In genomic region chr16:80503276-80503675, GRCm38 (mm10) we compare ENCODE assay signal across 17 mouse cellular contexts.
"Had no signal": no experiment of that assay in that cellular context is flagged by ENCODE, and none has a peak within 500 bp of the region (broad histone marks: within the 10 kb centered on the region; RNA-seq: fewer than 3 reads in every experiment).

No protein-coding gene starts in this region.

- H3K4me3 ChIP-seq: layer of hippocampus, adult 2 months; left cerebral cortex, adult 2 months; liver, embryonic 13.5 days; midbrain, embryonic 12.5 days had no signal

- H3K4me1 ChIP-seq: liver, embryonic 13.5 days; midbrain, embryonic 12.5 days had no signal

- H3K36me3 ChIP-seq: liver, embryonic 13.5 days; midbrain, embryonic 12.5 days had no signal

- ATAC-seq: lung, postnatal 0 days had no signal

- H3K27ac ChIP-seq: kidney, postnatal 0 days; layer of hippocampus, adult 2 months; left cerebral cortex, adult 2 months; liver, embryonic 13.5 days; macrophage; midbrain, embryonic 12.5 days; stomach, postnatal 0 days had no signal

- H3K4me2 ChIP-seq: liver, embryonic 13.5 days; lung, embryonic 14.5 days; midbrain, embryonic 12.5 days had no signal

- DNase-seq: kidney, adult 2 months; kidney, postnatal 25 days; layer of hippocampus, adult 9-11 months; layer of hippocampus, postnatal 36 days; liver, embryonic 13.5 days; lung, embryonic 14.5 days; right cerebral cortex, postnatal 14 days; right cerebral cortex, postnatal 4 days; thymus, adult 2 months; thymus, postnatal 25 days had no signal

- H3K27me3 ChIP-seq: liver, embryonic 13.5 days; midbrain, embryonic 12.5 days had no signal

- H3K9me3 ChIP-seq: liver, embryonic 13.5 days; midbrain, embryonic 12.5 days had no signal

- H3K9ac ChIP-seq: liver, embryonic 13.5 days; lung, embryonic 14.5 days; midbrain, embryonic 12.5 days had no signal
